Mouse (Mus musculus) lung, postnatal 36 days (tissue): ENCODE results near the gene A630095N17Rik.

Source experiments
- DNase-seq: peaks from one replicate; pipeline ENCODE4 v3.0.0; 2022; ENCODE audit warnings: mixed read lengths

The A630095N17Rik gene

GRCm38 (mm10) chr1:75211141-75211708 is 20.7 kb downstream of the A630095N17Rik start:
- no peak for DNase-seq

GRCm38 (mm10) chr1:75210136-75211087 is 21.5 kb downstream of the A630095N17Rik start, which contains the start of the genes Glb1l and Stk16:
Gene Glb1l (minus strand): TSS chr1:75210813.
Gene Stk16 (plus strand): TSS chr1:75210838.
- DNase-seq: peak; percentile 98

- DNase-seq: peak; percentile 66
These were observed 22.8 kb downstream of the A630095N17Rik start for GRCm38 (mm10) chr1:75208967-75209678.

GRCm38 (mm10) chr1:75201236-75201635 is 30.7 kb downstream of the A630095N17Rik start:
- DNase-seq: no peak

- peak; percentile 75 for DNase-seq
These were observed 39.5 kb downstream of the A630095N17Rik start for GRCm38 (mm10) chr1:75192452-75192851.

- peak; percentile 99 for DNase-seq
These were observed 40.1 kb downstream of the A630095N17Rik start, which contains the start of the genes Ankzf1 and Atg9a for GRCm38 (mm10) chr1:75191622-75192402. Gene Ankzf1 (plus strand): TSS chr1:75192151. Gene Atg9a (minus strand): TSS chr1:75192196.

- DNase-seq: no peak
These were observed 40.7 kb downstream of the A630095N17Rik start for GRCm38 (mm10) chr1:75191258-75191621.

- no peak for DNase-seq
These were observed 41.3 kb downstream of the A630095N17Rik start for GRCm38 (mm10) chr1:75190577-75190976.

- DNase-seq: peak; percentile 47
These were observed 43.9 kb downstream of the A630095N17Rik start for GRCm38 (mm10) chr1:75187914-75188483.

- DNase-seq: no peak
These were observed 44.8 kb downstream of the A630095N17Rik start for GRCm38 (mm10) chr1:75187126-75187525.

GRCm38 (mm10) chr1:75185495-75185894 is 46.4 kb downstream of the A630095N17Rik start:
- DNase-seq: no peak

GRCm38 (mm10) chr1:75182160-75182559 is 49.7 kb downstream of the A630095N17Rik start:
- no peak for DNase-seq

- DNase-seq: no peak
These were observed 50.5 kb downstream of the A630095N17Rik start for GRCm38 (mm10) chr1:75181377-75181870.

GRCm38 (mm10) chr1:75180741-75181140 is 51.2 kb downstream of the A630095N17Rik start:
- no peak for DNase-seq

- peak; percentile 96 for DNase-seq
These were observed 51.8 kb downstream of the A630095N17Rik start, which contains the start of gene Abcb6 for GRCm38 (mm10) chr1:75180105-75180590. Gene Abcb6 (minus strand): TSS chr1:75180392.

- peak; percentile 23 for DNase-seq
These were observed 52.4 kb downstream of the A630095N17Rik start for GRCm38 (mm10) chr1:75179334-75180104.
